Mouse (Mus musculus) heart, embryonic 16.5 days (tissue): ENCODE measurements around the gene Gzme. TPM values are rescaled to one million over a fixed set of nuclear protein-coding genes. Genes with fewer than 3 reads are reported as not detected.

ENCODE experiments used
- ATAC-seq: fragments of 200-750 bp; cut with Nextera tagmentation; replicated peaks from 2 replicates; pipeline ENCODE4 v1.8.0; 2017; ENCODE audit warnings: moderate number of reproducible peaks; ENCODE audit not compliant: insufficient read depth, low FRiP score; ENCODE audit errors: extremely low read depth
- H3K27ac ChIP-seq: fragments of 300-500 bp; sonication (generic); 2 replicates; pipeline ENCODE4 v1.5.1; 2014; ENCODE audit warnings: mild to moderate bottlenecking, low read length, control low read depth, moderate library complexity
- H3K27me3 ChIP-seq: fragments of 300-500 bp; sonication (generic); 2 replicates; pipeline ENCODE4 v1.6.1; 2014; ENCODE audit warnings: low read length, mixed read lengths; ENCODE audit not compliant: control insufficient read depth, insufficient read depth
- H3K36me3 ChIP-seq: fragments of 300-500 bp; sonication (generic); 2 replicates; pipeline ENCODE4 v1.6.1; 2014; ENCODE audit not compliant: control insufficient read depth, insufficient read depth
- H3K4me1 ChIP-seq: fragments of 300-500 bp; sonication (generic); 2 replicates; pipeline ENCODE4 v1.6.1; 2014; ENCODE audit warnings: low read length, mixed read lengths; ENCODE audit not compliant: control insufficient read depth, insufficient read depth
- H3K4me2 ChIP-seq: fragments of 300-500 bp; sonication (generic); 2 replicates; pipeline ENCODE4 v1.6.1; 2014; ENCODE audit warnings: low read depth, mild to moderate bottlenecking, control low read depth, low read length
- H3K4me3 ChIP-seq: fragments of 300-500 bp; sonication (generic); 2 replicates; pipeline ENCODE4 v1.5.1; 2014; ENCODE audit warnings: mild to moderate bottlenecking, control low read depth, low read length
- H3K9ac ChIP-seq: fragments of 300-500 bp; sonication (generic); 2 replicates; pipeline ENCODE4 v1.6.1; 2014; ENCODE audit warnings: low read length, control low read depth
- H3K9me3 ChIP-seq: fragments of 300-500 bp; sonication (generic); replicated peaks from 2 replicates; pipeline ENCODE4 v1.6.1; 2016; ENCODE audit warnings: low read length; ENCODE audit not compliant: control insufficient read depth
- WGBS: fragments of 180-500 bp; shearing (Covaris S2); extraction: QIAGEN DNeasy Blood & Tissue Kit; methylation state at CpG from one replicate; pipeline ENCODE4 v1.1.7; 2014; 5-methylcytosine and 5-hydroxymethylcytosine counted together
- microRNA-seq: library from miRNA; unstranded; fragments of <30 nt; microRNA quantifications from one replicate; pipeline ENCODE4, GENCODE M21; 2017
- polyA plus RNA-seq: library from polyadenylated mRNA; unstranded; fragments of >200 nt; fragmentation: Nextera tagmentation; extraction: Ambion mirVana; gene quantifications from 2 replicates; pipeline ENCODE4 v1.2.1, GENCODE M21; 2015

Gzme gene
- polyA plus RNA-seq, 1 experiment from 2014 or later: not detected

DNA sequence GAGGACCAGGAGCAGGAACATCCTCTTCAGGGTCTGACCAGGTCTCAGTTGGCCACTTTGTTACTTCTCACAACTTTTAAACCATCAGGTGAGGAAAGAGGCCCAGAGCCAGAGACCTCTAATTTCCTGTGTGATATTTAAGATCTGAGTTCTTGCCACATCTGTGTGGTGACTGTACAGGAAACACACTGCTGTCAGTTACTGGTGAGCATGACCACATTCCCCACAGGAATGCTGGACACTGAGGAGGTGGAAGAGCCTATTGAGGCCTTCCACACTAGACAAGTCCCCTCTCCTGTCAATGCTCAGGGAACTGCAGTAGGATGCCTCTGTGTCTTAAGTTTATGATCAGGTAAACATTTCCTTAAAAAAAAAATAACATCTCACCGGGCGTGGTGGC, 35.3 kb downstream of the Gzme start, which contains the start of gene Mcpt8:
Gene Mcpt8, minus strand, starts transcription at position 107 of the 400 bp plus-strand sequence.
- WGBS: 98% methylated on average over 2 of the region's 2 CpGs
- Histone ChIP-seq H3K4me1 (no peaks in the 10 kb centered on the region), H3K9ac (no peak within 1 kb of the TSS), H3K9me3 (no peaks in the 10 kb centered on the region), H3K27ac (no peak within 1 kb of the TSS), H3K36me3 (no peaks in the 10 kb centered on the region), H3K4me3 (no peak within 1 kb of the TSS), H3K27me3 (no peaks in the 10 kb centered on the region), H3K4me2 (no peak within 1 kb of the TSS)
- ATAC-seq: no peak

DNA sequence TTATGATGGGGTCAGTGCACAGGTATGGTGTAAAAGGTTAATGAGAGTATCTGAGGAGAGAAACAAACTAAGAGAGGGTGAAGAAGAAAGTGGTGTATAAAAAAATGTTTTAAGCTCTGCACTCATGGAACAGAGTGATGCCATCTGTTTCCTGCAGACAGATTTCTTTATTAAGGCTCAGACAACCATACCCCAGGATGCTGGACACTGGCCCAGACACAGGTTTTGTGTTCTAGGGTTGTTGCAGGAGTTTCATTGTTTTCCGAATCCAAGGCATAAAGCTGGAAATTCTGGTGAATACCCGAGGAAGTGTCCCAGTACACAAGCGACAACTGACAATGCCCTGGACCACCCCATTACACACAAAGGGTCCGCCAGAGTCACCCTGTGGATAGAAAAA, 38.4 kb downstream of the Gzme start:
- no peak overlapping the region for H3K9ac ChIP-seq
- no peaks in the 10 kb centered on the region for H3K36me3 ChIP-seq
- no peaks in the 10 kb centered on the region for H3K27me3 ChIP-seq
- no peaks in the 10 kb centered on the region for H3K4me1 ChIP-seq
- no peak overlapping the region for H3K4me2 ChIP-seq
- H3K9me3 ChIP-seq: no peaks in the 10 kb centered on the region
- WGBS: 79% methylated on average over 4 of the region's 4 CpGs
- ATAC-seq: no peak
- H3K27ac ChIP-seq: no peak overlapping the region
- no peak overlapping the region for H3K4me3 ChIP-seq

Small RNAs within 50 kb of the gene (microRNA-seq; reads per million reads assigned to microRNA genes)
- not detected for gene Mir6949

Other genes with a start within 250 kb of the Gzme start
- 0.59 and 0.69 TPM in 2 replicates for gene Cbln3, start 236.2 kb downstream of the Gzme start, polyA plus RNA-seq
- gene Khnyn, start 235.7 kb downstream of the Gzme start, polyA plus RNA-seq: 9.8 and 11.2 TPM in 2 replicates
- gene Sdr39u1, start 220.3 kb downstream of the Gzme start, polyA plus RNA-seq: 59.6 and 59.9 TPM in 2 replicates
- 8.1 and 8.3 TPM in 2 replicates for gene Cma1, start 175.9 kb downstream of the Gzme start, polyA plus RNA-seq
- gene Cma2, start 169.6 kb downstream of the Gzme start, polyA plus RNA-seq: not detected in 2 replicates
- gene Mcpt1, start 102.7 kb downstream of the Gzme start, polyA plus RNA-seq: not detected in 2 replicates
- gene Mcpt9, start 90.1 kb downstream of the Gzme start, polyA plus RNA-seq: not detected in 2 replicates
- not detected in 2 replicates for gene Mcpt2, start 78.6 kb downstream of the Gzme start, polyA plus RNA-seq
- 0.54 and 0.55 TPM in 2 replicates for gene Mcpt4, start 58.3 kb downstream of the Gzme start, polyA plus RNA-seq
- gene Mcpt8, start 35.4 kb downstream of the Gzme start, polyA plus RNA-seq: 0.16 and 0.41 TPM in 2 replicates
- gene Ctsg, start 18.1 kb downstream of the Gzme start, polyA plus RNA-seq: 0.20 and 0.51 TPM in 2 replicates
- not detected in 2 replicates for gene Gzmd, start 12.0 kb upstream of the Gzme start, polyA plus RNA-seq
- not detected in 2 replicates for gene Gzmg, start 39.0 kb upstream of the Gzme start, polyA plus RNA-seq
- not detected in 2 replicates for gene Gzmn, start 54.0 kb upstream of the Gzme start, polyA plus RNA-seq
- gene Gzmf, start 90.8 kb upstream of the Gzme start, polyA plus RNA-seq: not detected in 2 replicates
- gene Gzmc, start 114.0 kb upstream of the Gzme start, polyA plus RNA-seq: 0.17 and 0.43 TPM in 2 replicates
- 0.57 and 1.2 TPM in 2 replicates for gene Gzmb, start 141.6 kb upstream of the Gzme start, polyA plus RNA-seq
- gene Atp12a, start 244.4 kb upstream of the Gzme start, polyA plus RNA-seq: 0.11 and 0.19 TPM in 2 replicates